Mouse (Mus musculus): ENCODE results near the gene Braf. TPM values are rescaled to one million over a fixed set of nuclear protein-coding genes. Genes with fewer than 3 reads are reported as not detected.
"Not testable (repeated sequence)": the region's sequence is repeated elsewhere in the genome, so short reads cannot be mapped to it uniquely, and the experiment has no call there.

The Braf gene
- polyA plus RNA-seq, 1 experiment = 49.5 TPM

- H3K4me1 ChIP-seq (ENCODE audit: control insufficient read depth, insufficient read depth, low read length) = no peaks in the 10 kb centered on the region
- no peaks in the 10 kb centered on the region; the same call in 1 of the 2 replicates for H3K36me3 ChIP-seq (ENCODE audit: control insufficient read depth, insufficient read depth, low read length)
- H3K27ac ChIP-seq (ENCODE audit: control insufficient read depth, insufficient read depth, low read depth, low read length) = no peak overlapping the region
- TF ChIP-seq POLR2A (IDR thresholded peaks at IDR 0.05; ENCODE audit: control insufficient read depth, low read depth, low read length) = no peak
- no peak for TF ChIP-seq CTCF (IDR thresholded peaks at IDR 0.05; ENCODE audit: control insufficient read depth, insufficient read depth, insufficient replicate concordance, low read depth, low read length)
- H3K4me3 ChIP-seq (ENCODE audit: control insufficient read depth, low read depth, low read length) = no peak overlapping the region
- no peaks in the 10 kb centered on the region for H3K27me3 ChIP-seq (ENCODE audit: control insufficient read depth, insufficient read depth, low read length)
Measured at GRCm38 (mm10) chr6:39705625-39706024, 19.6 kb downstream of the Braf start.

- Histone ChIP-seq H3K27me3 (ENCODE audit: control insufficient read depth, insufficient read depth, low read length) (no peaks in the 10 kb centered on the region), H3K36me3 (ENCODE audit: control insufficient read depth, insufficient read depth, low read length) (no peaks in the 10 kb centered on the region), H3K4me3 (ENCODE audit: control insufficient read depth, low read depth, low read length) (no peak overlapping the region), H3K27ac (ENCODE audit: control insufficient read depth, insufficient read depth, low read depth, low read length) (no peak overlapping the region), H3K4me1 (ENCODE audit: control insufficient read depth, insufficient read depth, low read length) (no peaks in the 10 kb centered on the region)
- TF ChIP-seq CTCF (IDR thresholded peaks at IDR 0.05; ENCODE audit: control insufficient read depth, insufficient read depth, insufficient replicate concordance, low read depth, low read length) (no peak), POLR2A (IDR thresholded peaks at IDR 0.05; ENCODE audit: control insufficient read depth, low read depth, low read length) (no peak)
Measured at GRCm38 (mm10) chr6:39693126-39693525, 32.1 kb downstream of the Braf start.

- H3K27ac ChIP-seq (ENCODE audit: control insufficient read depth, insufficient read depth, low read depth, low read length); H3K36me3 ChIP-seq (ENCODE audit: control insufficient read depth, insufficient read depth, low read length): not testable (repeated sequence)
Measured at GRCm38 (mm10) chr6:39686839-39687238, 38.4 kb downstream of the Braf start.

GRCm38 (mm10) chr6:39681795-39682194, 43.5 kb downstream of the Braf start:
- H3K36me3 ChIP-seq (ENCODE audit: control insufficient read depth, insufficient read depth, low read length) = no peaks in the 10 kb centered on the region
- H3K4me1 ChIP-seq (ENCODE audit: control insufficient read depth, insufficient read depth, low read length) = no peaks in the 10 kb centered on the region
- no peaks in the 10 kb centered on the region for H3K27me3 ChIP-seq (ENCODE audit: control insufficient read depth, insufficient read depth, low read length)
- no peak overlapping the region for H3K27ac ChIP-seq (ENCODE audit: control insufficient read depth, insufficient read depth, low read depth, low read length)
- H3K4me3 ChIP-seq (ENCODE audit: control insufficient read depth, low read depth, low read length) = no peak overlapping the region
- TF ChIP-seq CTCF (IDR thresholded peaks at IDR 0.05; ENCODE audit: control insufficient read depth, insufficient read depth, insufficient replicate concordance, low read depth, low read length) (no peak), POLR2A (IDR thresholded peaks at IDR 0.05; ENCODE audit: control insufficient read depth, low read depth, low read length) (no peak)

More at GRCm38 (mm10) chr6:39686839-39687238, 38.4 kb downstream of the Braf start:
- H3K4me1 ChIP-seq (ENCODE audit: control insufficient read depth, insufficient read depth, low read length); H3K4me3 ChIP-seq (ENCODE audit: control insufficient read depth, low read depth, low read length); H3K27me3 ChIP-seq (ENCODE audit: control insufficient read depth, insufficient read depth, low read length): not testable (repeated sequence)

- Histone ChIP-seq H3K4me1 (ENCODE audit: control insufficient read depth, insufficient read depth, low read length) (no peaks in the 10 kb centered on the region), H3K36me3 (ENCODE audit: control insufficient read depth, insufficient read depth, low read length) (no peaks in the 10 kb centered on the region), H3K4me3 (ENCODE audit: control insufficient read depth, low read depth, low read length) (no peak overlapping the region)
Measured at GRCm38 (mm10) chr6:39680524-39680923, 44.7 kb downstream of the Braf start.

GRCm38 (mm10) chr6:39678241-39678640, 47.0 kb downstream of the Braf start:
- Histone ChIP-seq H3K36me3 (ENCODE audit: control insufficient read depth, insufficient read depth, low read length) (no peaks in the 10 kb centered on the region), H3K4me1 (ENCODE audit: control insufficient read depth, insufficient read depth, low read length) (no peaks in the 10 kb centered on the region), H3K4me3 (ENCODE audit: control insufficient read depth, low read depth, low read length) (no peak overlapping the region), H3K27ac (ENCODE audit: control insufficient read depth, insufficient read depth, low read depth, low read length) (no peak overlapping the region), H3K27me3 (ENCODE audit: control insufficient read depth, insufficient read depth, low read length) (no peaks in the 10 kb centered on the region)
- TF ChIP-seq POLR2A (IDR thresholded peaks at IDR 0.05; ENCODE audit: control insufficient read depth, low read depth, low read length) (no peak), CTCF (IDR thresholded peaks at IDR 0.05; ENCODE audit: control insufficient read depth, insufficient read depth, insufficient replicate concordance, low read depth, low read length) (no peak)

More at GRCm38 (mm10) chr6:39680524-39680923, 44.7 kb downstream of the Braf start:
- no peak for TF ChIP-seq POLR2A (IDR thresholded peaks at IDR 0.05; ENCODE audit: control insufficient read depth, low read depth, low read length)
- no peak for TF ChIP-seq CTCF (IDR thresholded peaks at IDR 0.05; ENCODE audit: control insufficient read depth, insufficient read depth, insufficient replicate concordance, low read depth, low read length)
- Histone ChIP-seq H3K27me3 (ENCODE audit: control insufficient read depth, insufficient read depth, low read length) (no peaks in the 10 kb centered on the region), H3K27ac (ENCODE audit: control insufficient read depth, insufficient read depth, low read depth, low read length) (no peak overlapping the region)

- no peaks in the 10 kb centered on the region for H3K36me3 ChIP-seq (ENCODE audit: control insufficient read depth, insufficient read depth, low read length)
- no peak overlapping the region for H3K4me3 ChIP-seq (ENCODE audit: control insufficient read depth, low read depth, low read length)
- no peaks in the 10 kb centered on the region for H3K4me1 ChIP-seq (ENCODE audit: control insufficient read depth, insufficient read depth, low read length)
- no peaks in the 10 kb centered on the region for H3K27me3 ChIP-seq (ENCODE audit: control insufficient read depth, insufficient read depth, low read length)
- no peak overlapping the region for H3K27ac ChIP-seq (ENCODE audit: control insufficient read depth, insufficient read depth, low read depth, low read length)
- TF ChIP-seq CTCF (IDR thresholded peaks at IDR 0.05; ENCODE audit: control insufficient read depth, insufficient read depth, insufficient replicate concordance, low read depth, low read length) (no peak), POLR2A (IDR thresholded peaks at IDR 0.05; ENCODE audit: control insufficient read depth, low read depth, low read length) (no peak)
Measured at GRCm38 (mm10) chr6:39675081-39675480, 50.2 kb downstream of the Braf start.

- H3K36me3 ChIP-seq (ENCODE audit: control insufficient read depth, insufficient read depth, low read length) = peaks cover 1% of the 10 kb centered on the region
- H3K27me3 ChIP-seq (ENCODE audit: control insufficient read depth, insufficient read depth, low read length) = no peaks in the 10 kb centered on the region
- H3K4me3 ChIP-seq (ENCODE audit: control insufficient read depth, low read depth, low read length) = no peak overlapping the region
- H3K27ac ChIP-seq (ENCODE audit: control insufficient read depth, insufficient read depth, low read depth, low read length) = no peak overlapping the region
- TF ChIP-seq POLR2A (IDR thresholded peaks at IDR 0.05; ENCODE audit: control insufficient read depth, low read depth, low read length) (no peak), CTCF (IDR thresholded peaks at IDR 0.05; ENCODE audit: control insufficient read depth, insufficient read depth, insufficient replicate concordance, low read depth, low read length) (no peak)
- H3K4me1 ChIP-seq (ENCODE audit: control insufficient read depth, insufficient read depth, low read length) = no peaks in the 10 kb centered on the region
Measured at GRCm38 (mm10) chr6:39611296-39611695, 114.0 kb downstream of the Braf start.

Data from testis, adult 2 months (tissue).